Mouse (Mus musculus): ENCODE data around the gene Dyrk1b. TPM values are rescaled to one million over a fixed set of nuclear protein-coding genes. Genes with fewer than 3 reads are reported as not detected.

Gene Dyrk1b
- polyA plus RNA-seq (2015; fragmentation: Illumina TruSeq; extraction: RNeasy Lipid Tissue Mini Kit (QIAGEN cat#74804); ENCODE audit: low read depth, low replicate concordance) = 17.0 TPM

DNA sequence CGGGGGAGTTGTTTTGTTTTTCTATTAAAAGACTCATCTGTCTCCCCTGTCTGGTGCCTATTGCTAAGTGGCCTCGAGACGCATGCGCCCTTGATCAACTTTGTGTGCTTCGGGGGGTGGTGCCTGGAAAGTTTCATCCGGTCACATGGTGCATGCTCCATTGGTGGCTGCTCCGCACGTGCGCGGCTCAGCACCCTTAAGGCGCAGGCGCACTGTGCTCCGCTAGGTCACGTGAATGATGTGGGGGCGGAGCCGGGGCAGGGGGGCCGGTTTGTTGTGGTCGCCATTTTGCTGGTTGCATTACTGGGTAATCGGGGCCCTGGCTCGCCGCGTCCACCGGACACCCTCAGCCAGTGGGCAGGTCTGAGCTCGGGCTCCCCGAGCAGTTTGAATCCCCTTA lies at the start of gene Dyrk1b:
TSS of gene Dyrk1b (plus strand) at position 242 of the 400 bp plus-strand sequence.

DNA sequence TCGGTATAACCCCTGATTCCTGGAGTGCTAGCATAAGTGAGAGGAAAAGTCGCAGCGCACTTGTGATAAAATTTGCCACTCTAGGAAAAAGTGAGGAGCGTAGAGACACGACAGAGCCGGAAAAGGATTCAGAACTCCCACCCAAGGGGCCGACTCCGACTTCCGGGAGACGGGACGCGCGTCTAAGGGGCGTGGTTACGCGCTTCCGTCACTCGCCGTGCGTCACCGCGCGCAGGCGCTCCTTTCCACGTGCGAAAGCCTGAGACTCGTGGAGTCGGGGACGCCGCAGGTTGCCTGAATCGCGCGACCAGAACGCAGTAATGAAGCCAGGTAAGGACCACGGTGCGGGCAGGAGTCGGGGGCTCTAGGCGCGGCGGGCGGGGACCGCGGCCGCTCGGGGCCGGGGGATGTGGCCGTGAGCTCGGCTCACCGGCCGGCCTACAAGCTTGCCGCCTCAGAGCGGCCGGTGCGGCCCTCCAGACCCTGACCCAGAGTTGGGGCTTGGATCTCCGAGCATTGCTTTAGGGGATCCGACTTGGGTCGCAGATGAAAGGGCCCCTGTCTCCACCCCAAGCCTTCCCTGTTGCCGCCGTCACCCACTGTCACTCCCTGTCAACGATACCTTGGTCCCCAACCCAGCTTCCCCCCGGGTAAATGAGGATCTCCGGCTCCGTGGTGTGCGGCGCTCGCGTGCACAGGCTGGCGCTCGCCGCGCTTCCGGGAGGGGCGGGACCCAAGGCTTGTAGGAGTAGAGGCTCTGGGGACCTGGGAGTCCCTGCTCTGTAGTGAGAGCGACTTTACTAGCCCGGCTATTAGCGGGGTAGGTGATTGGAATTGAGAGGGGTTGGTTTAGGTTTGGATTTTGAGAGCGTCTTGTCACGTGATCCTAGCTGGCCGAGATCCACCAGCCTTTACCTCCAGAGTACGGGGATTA lies 9.5 kb upstream of the Dyrk1b start, which contains the start of gene Fbl:
TSS of gene Fbl (plus strand) at position 222 of the 934 bp plus-strand sequence.

Other genes with a start within 250 kb of the Dyrk1b start
- gene Zfp780b, start 200.3 kb upstream of the Dyrk1b start, polyA plus RNA-seq (2015; fragmentation: Illumina TruSeq; extraction: RNeasy Lipid Tissue Mini Kit (QIAGEN cat#74804); ENCODE audit: low read depth, low replicate concordance) = 14.2 TPM
- 4.6 TPM for gene Zfp850, start 165.4 kb upstream of the Dyrk1b start, polyA plus RNA-seq (2015; fragmentation: Illumina TruSeq; extraction: RNeasy Lipid Tissue Mini Kit (QIAGEN cat#74804); ENCODE audit: low read depth, low replicate concordance)
- 177 TPM for gene Psmc4, start 129.4 kb upstream of the Dyrk1b start, polyA plus RNA-seq (2015; fragmentation: Illumina TruSeq; extraction: RNeasy Lipid Tissue Mini Kit (QIAGEN cat#74804); ENCODE audit: low read depth, low replicate concordance)
- gene Fcgbp, start 108.2 kb upstream of the Dyrk1b start, polyA plus RNA-seq (2015; fragmentation: Illumina TruSeq; extraction: RNeasy Lipid Tissue Mini Kit (QIAGEN cat#74804); ENCODE audit: low read depth, low replicate concordance) = 0.06 TPM
- gene 9530053A07Rik, start 50.0 kb upstream of the Dyrk1b start, polyA plus RNA-seq (2015; fragmentation: Illumina TruSeq; extraction: RNeasy Lipid Tissue Mini Kit (QIAGEN cat#74804); ENCODE audit: low read depth, low replicate concordance) = 0.04 TPM
- 60.8 TPM for gene Fbl, start 9.8 kb upstream of the Dyrk1b start, polyA plus RNA-seq (2015; fragmentation: Illumina TruSeq; extraction: RNeasy Lipid Tissue Mini Kit (QIAGEN cat#74804); ENCODE audit: low read depth, low replicate concordance)
- 47.8 TPM for gene Eid2, start 88.4 kb downstream of the Dyrk1b start, polyA plus RNA-seq (2015; fragmentation: Illumina TruSeq; extraction: RNeasy Lipid Tissue Mini Kit (QIAGEN cat#74804); ENCODE audit: low read depth, low replicate concordance)
- gene Eid2b, start 98.3 kb downstream of the Dyrk1b start, polyA plus RNA-seq (2015; fragmentation: Illumina TruSeq; extraction: RNeasy Lipid Tissue Mini Kit (QIAGEN cat#74804); ENCODE audit: low read depth, low replicate concordance) = 25.0 TPM
- gene Selenov, start 111.7 kb downstream of the Dyrk1b start, polyA plus RNA-seq (2015; fragmentation: Illumina TruSeq; extraction: RNeasy Lipid Tissue Mini Kit (QIAGEN cat#74804); ENCODE audit: low read depth, low replicate concordance) = 0.74 TPM
- 1.0 TPM for gene Dll3, start 122.8 kb downstream of the Dyrk1b start, polyA plus RNA-seq (2015; fragmentation: Illumina TruSeq; extraction: RNeasy Lipid Tissue Mini Kit (QIAGEN cat#74804); ENCODE audit: low read depth, low replicate concordance)
- 48.9 TPM for gene Timm50, start 132.6 kb downstream of the Dyrk1b start, polyA plus RNA-seq (2015; fragmentation: Illumina TruSeq; extraction: RNeasy Lipid Tissue Mini Kit (QIAGEN cat#74804); ENCODE audit: low read depth, low replicate concordance)
- gene Supt5, start 159.3 kb downstream of the Dyrk1b start, polyA plus RNA-seq (2015; fragmentation: Illumina TruSeq; extraction: RNeasy Lipid Tissue Mini Kit (QIAGEN cat#74804); ENCODE audit: low read depth, low replicate concordance) = 94.6 TPM
- 704 TPM for gene Rps16, start 171.2 kb downstream of the Dyrk1b start, polyA plus RNA-seq (2015; fragmentation: Illumina TruSeq; extraction: RNeasy Lipid Tissue Mini Kit (QIAGEN cat#74804); ENCODE audit: low read depth, low replicate concordance)
- gene Plekhg2, start 193.1 kb downstream of the Dyrk1b start, polyA plus RNA-seq (2015; fragmentation: Illumina TruSeq; extraction: RNeasy Lipid Tissue Mini Kit (QIAGEN cat#74804); ENCODE audit: low read depth, low replicate concordance) = 4.3 TPM
- gene Zfp36, start 200.8 kb downstream of the Dyrk1b start, polyA plus RNA-seq (2015; fragmentation: Illumina TruSeq; extraction: RNeasy Lipid Tissue Mini Kit (QIAGEN cat#74804); ENCODE audit: low read depth, low replicate concordance) = 2.7 TPM
- 31.3 TPM for gene Med29, start 213.2 kb downstream of the Dyrk1b start, polyA plus RNA-seq (2015; fragmentation: Illumina TruSeq; extraction: RNeasy Lipid Tissue Mini Kit (QIAGEN cat#74804); ENCODE audit: low read depth, low replicate concordance)
- 102 TPM for gene Paf1, start 213.5 kb downstream of the Dyrk1b start, polyA plus RNA-seq (2015; fragmentation: Illumina TruSeq; extraction: RNeasy Lipid Tissue Mini Kit (QIAGEN cat#74804); ENCODE audit: low read depth, low replicate concordance)

Measured in brain, adult 10 weeks (tissue).